Mouse (Mus musculus): ENCODE measurements around the gene Hcar1. TPM values are rescaled to one million over a fixed set of nuclear protein-coding genes. Genes with fewer than 3 reads are reported as not detected.

The Hcar1 gene
- polyA plus RNA-seq, 2 experiments = 0.08 to 0.10 TPM

- Histone ChIP-seq H3K27ac (no peak overlapping the region), H3K4me3 (ENCODE audit: insufficient read depth in 1 of 2, low read depth in 2 of 2, low read length in 2 of 2) (no peak overlapping the region), H3K36me3 (replicated peaks; ENCODE audit: control insufficient read depth, insufficient read depth, low read depth) (no peaks in the 10 kb centered on the region), H3K4me2 (ENCODE audit: low read depth) (no peak overlapping the region), H3K27me3 (ENCODE audit: control insufficient read depth, insufficient read depth, low read length) (no peaks in the 10 kb centered on the region), H3K9me3 (ENCODE audit: control insufficient read depth, low read length) (no peaks in the 10 kb centered on the region), H3K9ac (replicated peaks) (no peak overlapping the region), H3K4me1 (replicated peaks; ENCODE audit: control insufficient read depth in 2 of 2, insufficient read depth in 2 of 2, low read length in 1 of 2) (no peaks in the 10 kb centered on the region)
- ATAC-seq (ENCODE audit: insufficient read depth) = no peak
- 53% methylated on average over 5 of the region's 5 CpGs for WGBS (ENCODE audit: insufficient replicate concordance)
- TF ChIP-seq CTCF (IDR thresholded peaks at IDR 0.05; ENCODE audit: low read depth) (no peak), EP300 (IDR thresholded peaks at IDR 0.05; ENCODE audit: low read depth) (no peak)
- DNase-seq (ENCODE audit: low read depth in 3 of 3, low spot score in 3 of 3) = no peak
Observed at GRCm38 (mm10) chr5:123874177-123874576, 5.6 kb downstream of the Hcar1 start.

- ATAC-seq (ENCODE audit: insufficient read depth) (no peak), DNase-seq (ENCODE audit: low read depth in 3 of 3, low spot score in 3 of 3) (no peak)
- WGBS (ENCODE audit: insufficient replicate concordance) = 71% methylated on average over 4 of the region's 4 CpGs
- H3K27ac ChIP-seq = no peak overlapping the region
- no peaks in the 10 kb centered on the region for H3K9me3 ChIP-seq (ENCODE audit: control insufficient read depth, low read length)
- H3K36me3 ChIP-seq (replicated peaks; ENCODE audit: control insufficient read depth, insufficient read depth, low read depth) = no peaks in the 10 kb centered on the region
- H3K9ac ChIP-seq (replicated peaks) = no peak overlapping the region
- H3K4me1 ChIP-seq (replicated peaks; ENCODE audit: control insufficient read depth in 2 of 2, insufficient read depth in 2 of 2, low read length in 1 of 2) = peaks cover 0 to 3% of the 10 kb centered on the region in 2 experiments; a peak in 2 of 4 replicates
- TF ChIP-seq CTCF (IDR thresholded peaks at IDR 0.05; ENCODE audit: low read depth) = no peak
- no peak for TF ChIP-seq EP300 (IDR thresholded peaks at IDR 0.05; ENCODE audit: low read depth)
- H3K4me3 ChIP-seq (ENCODE audit: insufficient read depth in 1 of 2, low read depth in 2 of 2, low read length in 2 of 2) = no peak overlapping the region
- H3K27me3 ChIP-seq (ENCODE audit: control insufficient read depth, insufficient read depth, low read length) = no peaks in the 10 kb centered on the region
- H3K4me2 ChIP-seq (ENCODE audit: low read depth) = no peak overlapping the region
Observed at GRCm38 (mm10) chr5:123869615-123870014, 10.2 kb downstream of the Hcar1 start.

GRCm38 (mm10) chr5:123866457-123866856 is 13.4 kb downstream of the Hcar1 start:
- Histone ChIP-seq H3K4me2 (ENCODE audit: low read depth) (no peak overlapping the region), H3K36me3 (replicated peaks; ENCODE audit: control insufficient read depth, insufficient read depth, low read depth) (no peaks in the 10 kb centered on the region), H3K4me1 (replicated peaks; ENCODE audit: control insufficient read depth in 2 of 2, insufficient read depth in 2 of 2, low read length in 1 of 2) (peaks cover 0 to 5% of the 10 kb centered on the region in 2 experiments; a peak in 2 of 4 replicates), H3K9ac (replicated peaks) (no peak overlapping the region), H3K27me3 (ENCODE audit: control insufficient read depth, insufficient read depth, low read length) (no peaks in the 10 kb centered on the region), H3K9me3 (ENCODE audit: control insufficient read depth, low read length) (no peaks in the 10 kb centered on the region), H3K27ac (no peak overlapping the region), H3K4me3 (ENCODE audit: insufficient read depth in 1 of 2, low read depth in 2 of 2, low read length in 2 of 2) (no peak overlapping the region)
- ATAC-seq (ENCODE audit: insufficient read depth) (no peak), DNase-seq (ENCODE audit: low read depth in 3 of 3, low spot score in 3 of 3) (no peak)
- 61% methylated on average over 4 of the region's 4 CpGs for WGBS (ENCODE audit: insufficient replicate concordance)
- no peak for TF ChIP-seq EP300 (IDR thresholded peaks at IDR 0.05; ENCODE audit: low read depth)
- TF ChIP-seq CTCF (IDR thresholded peaks at IDR 0.05; ENCODE audit: low read depth) = no peak

- Histone ChIP-seq H3K4me1 (replicated peaks; ENCODE audit: control insufficient read depth in 2 of 2, insufficient read depth in 2 of 2, low read length in 1 of 2) (peaks cover 0 to 5% of the 10 kb centered on the region in 2 experiments; a peak in 2 of 4 replicates), H3K27me3 (ENCODE audit: control insufficient read depth, insufficient read depth, low read length) (no peaks in the 10 kb centered on the region), H3K4me3 (ENCODE audit: insufficient read depth in 1 of 2, low read depth in 2 of 2, low read length in 2 of 2) (no peak within 1 kb of the TSS), H3K36me3 (replicated peaks; ENCODE audit: control insufficient read depth, insufficient read depth, low read depth) (no peaks in the 10 kb centered on the region), H3K27ac (no peak within 1 kb of the TSS), H3K4me2 (ENCODE audit: low read depth) (no peak within 1 kb of the TSS), H3K9ac (replicated peaks) (no peak within 1 kb of the TSS), H3K9me3 (ENCODE audit: control insufficient read depth, low read length) (no peaks in the 10 kb centered on the region)
- WGBS (ENCODE audit: insufficient replicate concordance) = 63% methylated on average over 12 of the region's 12 CpGs
- no peak for TF ChIP-seq CTCF (IDR thresholded peaks at IDR 0.05; ENCODE audit: low read depth)
- no peak for TF ChIP-seq EP300 (IDR thresholded peaks at IDR 0.05; ENCODE audit: low read depth)
- no peak for ATAC-seq (ENCODE audit: insufficient read depth)
- DNase-seq (ENCODE audit: low read depth in 3 of 3, low spot score in 3 of 3) = no peak
Observed at GRCm38 (mm10) chr5:123865365-123865764, 14.5 kb downstream of the Hcar1 start, which contains the start of gene Hcar2. Hcar2 (minus strand) TSS chr5:123865499.

- DNase-seq (ENCODE audit: low read depth in 3 of 3, low spot score in 3 of 3) (no peak), ATAC-seq (ENCODE audit: insufficient read depth) (no peak)
- Histone ChIP-seq H3K9ac (replicated peaks) (no peak overlapping the region), H3K4me1 (replicated peaks; ENCODE audit: control insufficient read depth in 2 of 2, insufficient read depth in 2 of 2, low read length in 1 of 2) (peaks cover 0 to 5% of the 10 kb centered on the region in 2 experiments; a peak in 2 of 4 replicates), H3K9me3 (ENCODE audit: control insufficient read depth, low read length) (no peaks in the 10 kb centered on the region), H3K4me2 (ENCODE audit: low read depth) (no peak overlapping the region), H3K4me3 (ENCODE audit: insufficient read depth in 1 of 2, low read depth in 2 of 2, low read length in 2 of 2) (no peak overlapping the region), H3K36me3 (replicated peaks; ENCODE audit: control insufficient read depth, insufficient read depth, low read depth) (no peaks in the 10 kb centered on the region), H3K27me3 (ENCODE audit: control insufficient read depth, insufficient read depth, low read length) (no peaks in the 10 kb centered on the region), H3K27ac (no peak overlapping the region)
- 81% methylated on average over 14 of the region's 14 CpGs for WGBS (ENCODE audit: insufficient replicate concordance)
- TF ChIP-seq EP300 (IDR thresholded peaks at IDR 0.05; ENCODE audit: low read depth) (no peak), CTCF (IDR thresholded peaks at IDR 0.05; ENCODE audit: low read depth) (no peak)
Observed at GRCm38 (mm10) chr5:123863934-123864333, 15.9 kb downstream of the Hcar1 start.

Data from liver, embryonic 14.5 days (tissue).